8 mouse cellular contexts compared by ENCODE assay signal in genomic region chr4:133432560-133433171, GRCm38 (mm10). TPM values are rescaled to one million over a fixed set of nuclear protein-coding genes. Genes with fewer than 3 reads are reported as not detected.
DNase-seq lines count a peak whose midpoint lies in the region; ATAC-seq and TF ChIP-seq lines count a peak whose summit lies in the region.

No protein-coding gene starts in this region.

- 0 out of 2 replicates have a peak overlapping the region, but pooled peaks have one; percentile 7 for H3K4me3 ChIP-seq in kidney, embryonic 14.5 days (ENCODE audit: low read length)
- H3K4me3 ChIP-seq in hindbrain, embryonic 10.5 days, result peak overlapping the region; percentile 31
- no peak overlapping the region for H3K4me3 ChIP-seq in limb, embryonic 14.5 days (replicated peaks; ENCODE audit: low read length)
- no peak overlapping the region for H3K4me3 ChIP-seq in stomach, embryonic 15.5 days (replicated peaks)

- no peak overlapping the region for H3K27ac ChIP-seq in kidney, embryonic 14.5 days (ENCODE audit: low read depth, low read length)
- H3K27ac ChIP-seq in hindbrain, embryonic 10.5 days, result peak overlapping the region; percentile 78
- no peak overlapping the region for H3K27ac ChIP-seq in limb, embryonic 14.5 days (replicated peaks; ENCODE audit: low read depth, low read length)
- H3K27ac ChIP-seq in stomach, embryonic 15.5 days, result no peak overlapping the region

- TF ChIP-seq POLR2A in limb, embryonic 14.5 days (IDR thresholded peaks at IDR 0.05; ENCODE audit: borderline replicate concordance, extremely low read depth, insufficient read depth, insufficient read length), result no peak

- no peaks in the 10 kb centered on the region for H3K27me3 ChIP-seq in kidney, embryonic 14.5 days (ENCODE audit: control insufficient read depth, insufficient read depth, low read length)
- H3K27me3 ChIP-seq in hindbrain, embryonic 10.5 days (ENCODE audit: insufficient read depth, poor library complexity, severe bottlenecking), result no peaks in the 10 kb centered on the region
- H3K27me3 ChIP-seq in limb, embryonic 14.5 days (ENCODE audit: control insufficient read depth, insufficient read depth, low read length), result no peaks in the 10 kb centered on the region
- no peaks in the 10 kb centered on the region for H3K27me3 ChIP-seq in stomach, embryonic 15.5 days (replicated peaks)

- DNase-seq in kidney, postnatal 36 days, result no peak
- peak; percentile 71 for DNase-seq in c-Kit-positive CD71-positive TER-119-negative erythroid progenitor cells, embryonic 14.5 days (ENCODE audit: low read depth)
- DNase-seq in hindbrain, embryonic 10.5 days (ENCODE audit: low spot score), result peak; percentile 42
- no peak for DNase-seq in limb, embryonic 14.5 days (ENCODE audit: low spot score)
- no peak for DNase-seq in kidney, adult 11 months
- DNase-seq in kidney, postnatal 10 days, result no peak

- no peaks in the 10 kb centered on the region for H3K36me3 ChIP-seq in kidney, embryonic 14.5 days (ENCODE audit: control insufficient read depth, insufficient read depth, low read length)
- no peaks in the 10 kb centered on the region for H3K36me3 ChIP-seq in hindbrain, embryonic 10.5 days
- no peaks in the 10 kb centered on the region for H3K36me3 ChIP-seq in limb, embryonic 14.5 days (ENCODE audit: control insufficient read depth, insufficient read depth, low read length)
- H3K36me3 ChIP-seq in stomach, embryonic 15.5 days, result no peaks in the 10 kb centered on the region

- no peak overlapping the region for H3K9ac ChIP-seq in kidney, embryonic 14.5 days (ENCODE audit: low read depth, low read length)
- no peak overlapping the region for H3K9ac ChIP-seq in limb, embryonic 14.5 days (ENCODE audit: low read depth, low read length, severe bottlenecking)
- H3K9ac ChIP-seq in stomach, embryonic 15.5 days, result no peak overlapping the region

- ATAC-seq in kidney, embryonic 14.5 days (ENCODE audit: low FRiP score, low TSS enrichment), result 0 out of 2 replicates have a peak, but pooled peaks have one; percentile 35
- ATAC-seq in limb, embryonic 14.5 days (ENCODE audit: low FRiP score, low read depth), result no peak
- ATAC-seq in stomach, embryonic 15.5 days (ENCODE audit: insufficient read depth, low FRiP score, low read depth), result 0 out of 2 replicates have a peak, but pooled peaks have one; percentile 22

- H3K4me2 ChIP-seq in kidney, embryonic 14.5 days (replicated peaks; ENCODE audit: low read depth, low read length), result no peak overlapping the region
- H3K4me2 ChIP-seq in limb, embryonic 14.5 days (replicated peaks; ENCODE audit: low read depth, low read length, severe bottlenecking), result 0 out of 2 replicates have a peak overlapping the region, but pooled peaks have one; percentile 20
- peak overlapping the region; percentile 22; the same call in 1 of the 2 replicates for H3K4me2 ChIP-seq in stomach, embryonic 15.5 days

- no peaks in the 10 kb centered on the region for H3K4me1 ChIP-seq in kidney, embryonic 14.5 days (ENCODE audit: control insufficient read depth, insufficient read depth, low read length)
- H3K4me1 ChIP-seq in hindbrain, embryonic 10.5 days (replicated peaks), result peaks cover 20% of the 10 kb centered on the region
- no peaks in the 10 kb centered on the region for H3K4me1 ChIP-seq in limb, embryonic 14.5 days (ENCODE audit: control insufficient read depth, insufficient read depth, low read length)
- H3K4me1 ChIP-seq in stomach, embryonic 15.5 days, result no peaks in the 10 kb centered on the region

- WGBS in kidney, embryonic 14.5 days, result 24% methylated on average over 17 of the region's 17 CpGs
- WGBS in hindbrain, embryonic 10.5 days, result 23% methylated on average over 17 of the region's 17 CpGs
- WGBS in limb, embryonic 14.5 days, result 25% methylated on average over 17 of the region's 17 CpGs
- WGBS in stomach, embryonic 15.5 days, result 24% methylated on average over 17 of the region's 17 CpGs

- no peaks in the 10 kb centered on the region for H3K9me3 ChIP-seq in kidney, embryonic 14.5 days (ENCODE audit: control insufficient read depth, low read length)
- H3K9me3 ChIP-seq in hindbrain, embryonic 10.5 days, result no peaks in the 10 kb centered on the region
- H3K9me3 ChIP-seq in limb, embryonic 14.5 days (ENCODE audit: control insufficient read depth, low read length), result no peaks in the 10 kb centered on the region
- no peaks in the 10 kb centered on the region for H3K9me3 ChIP-seq in stomach, embryonic 15.5 days

RNA-seq across cellular contexts. Expression of gene Tent5b, which starts 47.3 kb away (rescaled TPM):
- polyA plus RNA-seq in kidney, embryonic 14.5 days (2014; fragmentation: Nextera tagmentation; extraction: Ambion mirVana), result 0.35 and 0.94 TPM in 2 replicates
- 1.2 and 2.1 TPM in 2 replicates for polyA plus RNA-seq in hindbrain, embryonic 10.5 days (2016; fragmentation: Nextera tagmentation; extraction: Ambion mirVana)
- 0.80 and 1.0 TPM in 2 replicates for polyA plus RNA-seq in limb, embryonic 14.5 days (2012; rRNA removed)
- polyA plus RNA-seq in limb, embryonic 14.5 days (2014; fragmentation: Nextera tagmentation; extraction: Ambion mirVana), result 1.4 and 1.7 TPM in 2 replicates
- polyA plus RNA-seq in stomach, embryonic 15.5 days (2015; fragmentation: Nextera tagmentation; extraction: Ambion mirVana), result 2.4 and 4.1 TPM in 2 replicates

Comparison
In these comparisons a context has a peak if more than half of its experiments do, and no peak if none do; other contexts are left out.
1. H3K4me3 ChIP-seq: peak in kidney, embryonic 14.5 days (single experiment) and hindbrain, embryonic 10.5 days (single experiment); none in limb, embryonic 14.5 days (single experiment) and stomach, embryonic 15.5 days (single experiment).
2. DNase-seq: peak in c-Kit-positive CD71-positive TER-119-negative erythroid progenitor cells, embryonic 14.5 days (single experiment) and hindbrain, embryonic 10.5 days (single experiment); none in kidney, postnatal 36 days (0 of 2), limb, embryonic 14.5 days (single experiment), kidney, adult 11 months (single experiment) and kidney, postnatal 10 days (single experiment).